Mouse (Mus musculus) erythroblast, embryonic 14.5 days (primary cell): ENCODE results near the gene B3gat3.

Source experiments
- GATA1 ChIP-seq: IDR thresholded peaks from 2 replicates; pipeline ENCODE4 v1.6.1; 2012; ENCODE audit warnings: low read length, inconsistent platforms, mixed read lengths
- TAL1 ChIP-seq: IDR thresholded peaks from 3 replicates; pipeline ENCODE4 v1.6.1; 2012; ENCODE audit warnings: low read length, inconsistent platforms, mixed read lengths

DNA sequence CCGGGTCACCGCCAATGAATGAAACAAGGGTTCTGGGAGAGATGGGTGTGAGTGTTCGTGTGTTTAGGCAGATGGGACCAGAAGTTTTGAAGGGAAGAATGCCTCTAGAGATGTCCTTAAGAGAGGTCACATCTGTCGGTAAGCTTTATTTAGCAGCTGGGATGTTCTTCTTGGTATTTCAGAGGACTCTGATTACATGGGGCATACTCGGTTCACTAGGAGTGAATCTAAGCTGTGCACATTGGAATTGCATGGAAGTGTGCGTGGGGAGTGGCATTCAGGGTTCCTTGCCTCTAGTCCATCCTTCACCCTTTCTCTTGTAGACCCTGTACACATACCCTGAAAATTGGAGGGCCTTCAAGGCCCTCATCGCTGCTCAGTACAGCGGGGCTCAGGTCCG is 47.7 kb downstream of the B3gat3 start:
- TF ChIP-seq TAL1 (no peak), GATA1 (no peak)
